Mouse (Mus musculus) heart, embryonic 10.5 days (tissue): ENCODE data around the gene D930007J09Rik. TPM values are rescaled to one million over a fixed set of nuclear protein-coding genes. Genes with fewer than 3 reads are reported as not detected.

Source experiments
- DNase-seq: peaks from one replicate; pipeline ENCODE4 v3.0.0-alpha.2; 2017; ENCODE audit warnings: low spot score
- H3K27ac ChIP-seq: fragments of 300-500 bp; sonication (generic); 2 replicates; pipeline ENCODE4 v1.5.1; 2016; ENCODE audit warnings: mild to moderate bottlenecking
- H3K27me3 ChIP-seq: fragments of 300-500 bp; sonication (generic); 2 replicates; pipeline ENCODE4 v1.6.1; 2016; ENCODE audit warnings: mild to moderate bottlenecking; ENCODE audit not compliant: poor library complexity, insufficient read depth, severe bottlenecking
- H3K36me3 ChIP-seq: fragments of 300-500 bp; sonication (generic); 2 replicates; pipeline ENCODE4 v1.6.1; 2016; ENCODE audit warnings: mild to moderate bottlenecking, moderate library complexity
- H3K4me1 ChIP-seq: fragments of 300-500 bp; sonication (generic); 2 replicates; pipeline ENCODE4 v1.6.1; 2016; ENCODE audit warnings: mild to moderate bottlenecking
- H3K4me3 ChIP-seq: fragments of 300-500 bp; sonication (generic); 2 replicates; pipeline ENCODE4 v1.5.1; 2016; ENCODE audit warnings: mild to moderate bottlenecking, moderate library complexity
- H3K9me3 ChIP-seq: fragments of 300-500 bp; sonication (generic); 2 replicates; pipeline ENCODE4 v1.6.1; 2016; ENCODE audit warnings: mild to moderate bottlenecking, moderate library complexity
- WGBS: fragments of 180-500 bp; shearing (Covaris S2); methylation state at CpG from one replicate; pipeline ENCODE4 v1.1.7; 2016; 5-methylcytosine and 5-hydroxymethylcytosine counted together
- polyA plus RNA-seq: library from polyadenylated mRNA; unstranded; fragments of >200 nt; fragmentation: Nextera tagmentation; extraction: Ambion mirVana; gene quantifications from 2 replicates; pipeline ENCODE4 v1.2.1, GENCODE M21; 2016

The D930007J09Rik gene
- polyA plus RNA-seq, 1 experiment from 2014 or later: not detected

DNA sequence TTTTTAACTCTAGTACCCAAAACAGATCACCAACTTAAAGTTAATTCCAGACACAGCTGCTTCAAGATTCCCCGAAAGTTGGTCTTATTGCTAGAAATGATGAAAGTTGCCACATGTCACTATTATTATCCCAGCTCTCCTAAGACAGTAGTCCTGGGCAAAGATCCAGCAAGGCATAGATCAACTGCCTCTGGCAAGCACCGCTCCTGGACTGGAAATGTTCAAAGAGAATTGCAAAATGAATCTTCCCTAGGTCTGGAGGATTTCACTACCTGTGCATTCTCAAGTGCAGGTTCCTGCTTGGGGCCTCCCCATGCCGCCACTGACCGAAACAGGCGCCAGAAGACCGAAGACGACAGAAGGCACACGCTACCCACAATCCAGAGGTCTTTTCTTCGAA lies 26.8 kb downstream of the D930007J09Rik start:
- 95% methylated on average over 9 of the region's 9 CpGs for WGBS
- Histone ChIP-seq H3K27me3 (no peaks in the 10 kb centered on the region), H3K27ac (no peak overlapping the region), H3K4me3 (no peak overlapping the region), H3K4me1 (no peaks in the 10 kb centered on the region), H3K9me3 (no peaks in the 10 kb centered on the region), H3K36me3 (no peaks in the 10 kb centered on the region)
- no peak for DNase-seq

DNA sequence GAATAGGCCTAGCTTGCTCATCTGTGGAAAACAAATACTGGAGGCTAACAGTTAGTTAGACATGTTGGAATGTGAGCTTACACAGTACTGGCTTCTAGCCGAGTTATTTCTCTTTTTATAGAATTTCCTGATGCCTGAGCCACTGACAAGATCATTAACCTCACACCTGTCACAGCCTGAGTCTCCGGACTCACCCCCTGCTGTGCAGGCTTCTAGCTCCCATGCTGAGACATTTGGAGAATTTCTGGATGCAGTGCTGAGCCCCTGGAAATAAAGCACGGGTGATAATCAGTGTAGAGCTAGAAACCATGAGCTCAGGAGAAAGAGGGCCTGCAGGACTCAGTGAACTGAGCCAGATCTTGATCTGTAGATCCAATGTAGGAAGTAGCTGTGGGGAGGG lies 32.7 kb downstream of the D930007J09Rik start:
- Histone ChIP-seq H3K4me3 (no peak overlapping the region), H3K27me3 (no peaks in the 10 kb centered on the region), H3K27ac (no peak overlapping the region), H3K9me3 (no peaks in the 10 kb centered on the region), H3K4me1 (peaks cover 5% of the 10 kb centered on the region; the same call in 1 of the 2 replicates), H3K36me3 (no peaks in the 10 kb centered on the region)
- DNase-seq: no peak
- 13% methylated on average over 3 of the region's 3 CpGs for WGBS

DNA sequence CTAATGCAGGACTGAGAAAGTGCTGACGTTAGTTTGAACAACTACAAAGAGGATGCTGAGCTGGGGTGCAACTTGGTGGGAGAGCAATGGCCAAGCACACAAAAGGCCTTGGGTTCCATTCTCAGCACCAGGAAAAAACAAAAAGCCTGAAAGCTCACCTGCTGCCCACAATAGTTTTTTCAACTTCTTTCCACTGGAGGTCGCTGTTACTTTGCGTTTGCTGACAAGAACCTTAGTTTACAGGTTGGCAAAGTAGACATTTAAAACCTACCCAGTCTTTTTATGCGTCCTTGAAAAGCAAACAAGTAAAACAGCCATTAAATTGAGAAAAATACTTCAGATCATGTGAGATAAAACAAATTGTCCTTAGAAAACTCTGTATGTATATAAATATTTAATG lies 34.5 kb downstream of the D930007J09Rik start:
- Histone ChIP-seq H3K9me3 (no peaks in the 10 kb centered on the region), H3K27ac (no peak overlapping the region), H3K27me3 (no peaks in the 10 kb centered on the region), H3K36me3 (no peaks in the 10 kb centered on the region), H3K4me1 (peaks cover 15% of the 10 kb centered on the region), H3K4me3 (no peak overlapping the region)
- no peak for DNase-seq
- 15% methylated on average over 4 of the region's 4 CpGs for WGBS

DNA sequence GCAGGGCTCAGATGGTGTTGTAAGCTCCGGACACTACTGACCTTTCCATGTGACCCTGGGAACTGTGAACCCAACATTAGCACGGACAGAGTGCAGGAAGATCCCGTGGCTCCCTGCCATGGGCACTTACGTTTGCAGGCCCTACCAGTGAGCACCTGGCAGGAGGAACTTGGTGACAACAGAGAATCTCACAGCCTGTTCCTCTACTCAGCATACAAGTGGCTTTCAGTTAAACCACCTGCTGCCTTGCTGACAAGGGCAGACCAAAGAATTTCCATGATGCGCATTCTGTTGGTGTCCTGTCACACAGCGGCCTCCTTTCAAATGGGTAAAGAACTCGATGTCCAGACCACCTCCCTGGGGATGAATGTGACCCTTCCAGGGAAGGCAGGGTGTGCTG lies 38.2 kb downstream of the D930007J09Rik start:
- H3K4me3 ChIP-seq: no peak overlapping the region
- peak; percentile 76 for DNase-seq
- no peaks in the 10 kb centered on the region for H3K9me3 ChIP-seq
- no peaks in the 10 kb centered on the region for H3K27me3 ChIP-seq
- H3K27ac ChIP-seq: no peak overlapping the region
- peaks cover 10% of the 10 kb centered on the region for H3K4me1 ChIP-seq
- 15% methylated on average over 7 of the region's 7 CpGs for WGBS
- H3K36me3 ChIP-seq: no peaks in the 10 kb centered on the region

DNA sequence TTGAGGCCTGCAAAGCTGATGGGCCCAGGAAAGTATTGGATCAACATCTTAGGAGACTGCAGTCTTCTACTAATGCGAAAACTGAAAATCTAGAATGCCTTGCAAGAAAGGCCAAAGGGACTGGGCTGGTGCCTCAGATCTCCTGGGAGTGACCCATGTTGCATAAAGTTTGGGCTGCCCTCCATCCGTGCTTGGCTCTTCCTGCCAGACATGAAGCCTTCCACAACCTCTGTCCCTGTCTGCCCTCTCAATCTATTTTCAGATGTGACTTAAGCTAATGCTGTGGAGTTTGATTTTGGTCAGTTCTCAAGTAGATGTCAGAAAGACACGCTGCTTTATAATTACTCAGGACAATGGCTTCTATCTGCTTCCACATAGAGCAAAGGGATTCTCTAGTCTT lies 39.5 kb downstream of the D930007J09Rik start:
- DNase-seq: no peak
- no peaks in the 10 kb centered on the region for H3K9me3 ChIP-seq
- 70% methylated on average over 3 of the region's 3 CpGs for WGBS
- H3K27ac ChIP-seq: no peak overlapping the region
- H3K36me3 ChIP-seq: no peaks in the 10 kb centered on the region
- H3K27me3 ChIP-seq: no peaks in the 10 kb centered on the region
- no peak overlapping the region for H3K4me3 ChIP-seq
- H3K4me1 ChIP-seq: peaks cover 14% of the 10 kb centered on the region

DNA sequence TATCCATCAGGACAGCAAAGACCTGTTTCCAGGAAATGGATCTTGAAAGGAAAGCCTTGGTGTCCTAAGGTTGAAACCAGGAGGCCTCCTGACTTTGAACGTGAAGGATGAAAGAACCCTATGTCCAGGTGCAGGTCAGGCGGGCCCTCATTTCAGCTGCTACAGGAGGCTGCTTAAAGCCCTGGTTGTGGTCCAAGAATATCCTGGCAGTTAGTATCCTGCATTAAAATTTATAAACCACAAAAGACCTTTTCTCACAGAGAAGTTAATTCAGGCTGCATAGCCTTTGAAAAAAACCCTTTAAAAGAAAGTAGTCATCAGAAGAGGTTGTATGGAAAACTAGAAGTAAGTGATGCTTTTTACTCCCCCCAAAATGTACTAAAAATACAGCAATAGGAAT lies 41.9 kb downstream of the D930007J09Rik start:
- H3K27ac ChIP-seq: no peak overlapping the region
- WGBS: 80% methylated on average over 2 of the region's 2 CpGs
- no peaks in the 10 kb centered on the region for H3K36me3 ChIP-seq
- H3K4me3 ChIP-seq: no peak overlapping the region
- H3K27me3 ChIP-seq: no peaks in the 10 kb centered on the region
- no peaks in the 10 kb centered on the region for H3K9me3 ChIP-seq
- H3K4me1 ChIP-seq: peaks cover 14% of the 10 kb centered on the region
- DNase-seq: no peak

DNA sequence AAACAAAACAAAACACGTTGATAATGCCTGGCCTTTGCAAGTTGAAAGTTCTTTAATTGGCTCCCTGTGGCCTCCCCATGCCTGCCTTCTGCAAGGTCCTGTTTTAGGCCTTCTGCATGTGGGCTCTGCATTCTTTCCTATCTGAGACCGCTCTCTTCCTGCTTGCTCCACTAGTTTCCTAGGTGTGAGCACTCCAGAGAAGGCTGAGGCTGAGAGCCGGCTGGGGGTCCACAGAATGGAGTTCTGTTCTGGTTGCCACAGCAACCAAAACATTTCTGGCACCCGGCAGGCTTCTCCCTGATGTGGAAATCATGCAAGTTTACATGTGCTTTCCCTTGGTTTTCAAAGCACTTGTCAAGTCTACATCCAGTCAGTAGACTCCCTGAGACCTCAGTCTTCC lies 43.6 kb downstream of the D930007J09Rik start:
- Histone ChIP-seq H3K27ac (no peak overlapping the region), H3K36me3 (no peaks in the 10 kb centered on the region), H3K27me3 (no peaks in the 10 kb centered on the region), H3K4me1 (peaks cover 8% of the 10 kb centered on the region; the same call in 1 of the 2 replicates), H3K9me3 (no peaks in the 10 kb centered on the region), H3K4me3 (no peak overlapping the region)
- 13% methylated on average over 4 of the region's 4 CpGs for WGBS
- no peak for DNase-seq

Other genes starting within 250 kb of the D930007J09Rik start
- 0.07 TPM in 1 of 2 replicates, not detected in the other for gene Mylk4, start 18.9 kb downstream of the D930007J09Rik start, polyA plus RNA-seq
- 20.6 and 30.0 TPM in 2 replicates for gene Wrnip1, start 811 bp downstream of the D930007J09Rik start, polyA plus RNA-seq
- gene Serpinb1a, start 48.3 kb upstream of the D930007J09Rik start, polyA plus RNA-seq: 2.3 and 2.6 TPM in 2 replicates
- not detected in 2 replicates for gene Serpinb1c, start 95.4 kb upstream of the D930007J09Rik start, polyA plus RNA-seq
- 11.1 and 16.2 TPM in 2 replicates for gene Serpinb6b, start 162.4 kb upstream of the D930007J09Rik start, polyA plus RNA-seq
- gene Serpinb9, start 200.4 kb upstream of the D930007J09Rik start, polyA plus RNA-seq: 4.2 and 4.4 TPM in 2 replicates
- 0.92 and 1.0 TPM in 2 replicates for gene Serpinb9b, start 224.6 kb upstream of the D930007J09Rik start, polyA plus RNA-seq